Mouse (Mus musculus): Measurements from ENCODE around the gene Slc45a3.

Gene Slc45a3

GRCm38 (mm10) chr1:131962606-131963084 lies at the start of gene Slc45a3:
Gene Slc45a3, plus strand, starts transcription at chr1:131962967.
- DNase-seq = peak; percentile 36 to 51

- DNase-seq = no peak
Observed at GRCm38 (mm10) chr1:131917634-131918033, 45.1 kb upstream of the Slc45a3 start.

GRCm38 (mm10) chr1:131919052-131919451 lies 43.7 kb upstream of the Slc45a3 start:
- DNase-seq = no peak

GRCm38 (mm10) chr1:131922100-131922499 lies 40.7 kb upstream of the Slc45a3 start:
- DNase-seq = no peak

GRCm38 (mm10) chr1:131933471-131933870 lies 29.3 kb upstream of the Slc45a3 start:
- no peak for DNase-seq

- DNase-seq = peak; percentile 52 to 73
Observed at GRCm38 (mm10) chr1:131937659-131938305, 25.0 kb upstream of the Slc45a3 start.

GRCm38 (mm10) chr1:131938811-131939210 lies 24.0 kb upstream of the Slc45a3 start:
- DNase-seq = peak; percentile 73 to 79

- DNase-seq = no peak
Observed at GRCm38 (mm10) chr1:131940711-131941244, 22.0 kb upstream of the Slc45a3 start.

- DNase-seq = no peak
Observed at GRCm38 (mm10) chr1:131941501-131941900, 21.3 kb upstream of the Slc45a3 start.

- DNase-seq = no peak
Observed at GRCm38 (mm10) chr1:131942621-131943590, 19.9 kb upstream of the Slc45a3 start.

- no peak for DNase-seq
Observed at GRCm38 (mm10) chr1:131945674-131946440, 16.9 kb upstream of the Slc45a3 start.

- no peak for DNase-seq
Observed at GRCm38 (mm10) chr1:131946462-131947215, 16.1 kb upstream of the Slc45a3 start.

- DNase-seq = no peak
Observed at GRCm38 (mm10) chr1:131947997-131948525, 14.7 kb upstream of the Slc45a3 start.

- no peak for DNase-seq
Observed at GRCm38 (mm10) chr1:131954242-131954865, 8.4 kb upstream of the Slc45a3 start.

- DNase-seq = no peak
Observed at GRCm38 (mm10) chr1:131955131-131955757, 7.5 kb upstream of the Slc45a3 start.

- no peak for DNase-seq
Observed at GRCm38 (mm10) chr1:131957416-131957815, 5.4 kb upstream of the Slc45a3 start.

- no peak for DNase-seq
Observed at GRCm38 (mm10) chr1:131961004-131961403, 1.8 kb upstream of the Slc45a3 start.

GRCm38 (mm10) chr1:131963085-131963951 lies 551 bp downstream of the Slc45a3 start:
- peak; percentile 39 to 61 for DNase-seq

GRCm38 (mm10) chr1:131964100-131964499 lies 1.3 kb downstream of the Slc45a3 start:
- no peak for DNase-seq

GRCm38 (mm10) chr1:131964580-131964979 lies 1.8 kb downstream of the Slc45a3 start:
- no peak for DNase-seq
